Comparison of ENCODE assay signal across 11 mouse cellular contexts in genomic region chr2:75879791-75880190, GRCm38 (mm10). TPM values are rescaled to one million over a fixed set of nuclear protein-coding genes. Genes with fewer than 3 reads are reported as not detected.
A peak's percentile ranks its signal among the peaks of the same experiment; 100 is the strongest.
DNase-seq lines count a peak whose midpoint lies in the region; ATAC-seq and TF ChIP-seq lines count a peak whose summit lies in the region.
"Had no signal": no experiment of that assay in that cellular context is flagged by ENCODE, and none has a peak within 500 bp of the region (broad histone marks: within the 10 kb centered on the region; RNA-seq: fewer than 3 reads in every experiment).

No protein-coding gene starts in this region.

- H3K27me3 ChIP-seq in hindbrain, postnatal 0 days (ENCODE audit: insufficient read depth, low read length) = no peaks in the 10 kb centered on the region
- no peaks in the 10 kb centered on the region for H3K27me3 ChIP-seq in hindbrain, embryonic 10.5 days (ENCODE audit: insufficient read depth, poor library complexity, severe bottlenecking)
- H3K27me3 ChIP-seq: limb, embryonic 15.5 days had no signal

- WGBS in hindbrain, postnatal 0 days = 51% methylated on average over 3 of the region's 3 CpGs
- 63% methylated on average over 3 of the region's 3 CpGs for WGBS in hindbrain, embryonic 10.5 days

- no peaks in the 10 kb centered on the region for H3K4me1 ChIP-seq in hindbrain, postnatal 0 days (ENCODE audit: insufficient read depth, low read length)
- H3K4me1 ChIP-seq in hindbrain, embryonic 10.5 days (replicated peaks) = no peaks in the 10 kb centered on the region
- H3K4me1 ChIP-seq: limb, embryonic 15.5 days had no signal

- no peak overlapping the region for H3K4me3 ChIP-seq in hindbrain, postnatal 0 days (ENCODE audit: low read length)
- H3K4me3 ChIP-seq in hindbrain, embryonic 10.5 days = no peak overlapping the region
- H3K4me3 ChIP-seq: limb, embryonic 15.5 days had no signal

- no peaks in the 10 kb centered on the region for H3K9me3 ChIP-seq in hindbrain, postnatal 0 days (ENCODE audit: low read length)
- no peaks in the 10 kb centered on the region for H3K9me3 ChIP-seq in hindbrain, embryonic 10.5 days
- H3K9me3 ChIP-seq: limb, embryonic 15.5 days had no signal

- no peak for ATAC-seq in hindbrain, postnatal 0 days
- ATAC-seq: forebrain, embryonic 16.5 days had no signal

- peak; percentile 72 for TF ChIP-seq CTCF in hindbrain, postnatal 0 days (IDR thresholded peaks at IDR 0.05; ENCODE audit: low read depth)

- DNase-seq in adrenal gland, postnatal 10 days = peak; percentile 21
- no peak for DNase-seq in adrenal gland, postnatal 4 days (ENCODE audit: low spot score in 2 of 2)
- peak; percentile 68 for DNase-seq in hindbrain, postnatal 0 days (ENCODE audit: low spot score)
- DNase-seq in hindbrain, embryonic 10.5 days (ENCODE audit: low spot score) = no peak
- peak; percentile 15 for DNase-seq in right cerebral cortex, adult 18-20 months
- DNase-seq in right cerebral cortex, postnatal 14 days = no peak
- peak; percentile 9 for DNase-seq in telencephalon, adult 2 months (ENCODE audit: low read depth, low spot score)
- DNase-seq in urinary bladder, adult 2 months (ENCODE audit: low spot score) = no peak
- DNase-seq: spleen, adult 18-20 months had no signal

- H3K36me3 ChIP-seq in hindbrain, postnatal 0 days (ENCODE audit: insufficient read depth, low read length) = 0 out of 2 replicates have a peak, but pooled peaks cover 4% of the 10 kb centered on the region
- peaks cover 26% of the 10 kb centered on the region for H3K36me3 ChIP-seq in hindbrain, embryonic 10.5 days
- H3K36me3 ChIP-seq: limb, embryonic 15.5 days had no signal

- no peak overlapping the region for H3K9ac ChIP-seq in hindbrain, postnatal 0 days (replicated peaks; ENCODE audit: low read length)
- H3K9ac ChIP-seq: limb, embryonic 15.5 days had no signal

- H3K27ac ChIP-seq in hindbrain, postnatal 0 days = no peak overlapping the region
- no peak overlapping the region for H3K27ac ChIP-seq in hindbrain, embryonic 10.5 days
- H3K27ac ChIP-seq: limb, embryonic 15.5 days had no signal

- no peak overlapping the region for H3K4me2 ChIP-seq in hindbrain, postnatal 0 days (ENCODE audit: low read depth, low read length)
- H3K4me2 ChIP-seq: limb, embryonic 15.5 days had no signal

RNA-seq across cellular contexts. Expression of gene Agps, which starts 47.8 kb away (rescaled TPM):
- 10 to 100 TPM; 32.4 to 42.0 TPM for total RNA-seq in adrenal gland, postnatal 10 days (2021)
- 10 to 100 TPM; 39.0 to 52.5 TPM for total RNA-seq in adrenal gland, postnatal 4 days (2021)
- total RNA-seq in hindbrain, postnatal 0 days (2014; rRNA removed) = 32.7 and 40.0 TPM in 2 replicates
- 17.1 and 17.8 TPM in 2 replicates for polyA plus RNA-seq in hindbrain, postnatal 0 days (2015; fragmentation: Nextera tagmentation; extraction: Ambion mirVana)
- 38.1 and 50.1 TPM in 2 replicates for polyA plus RNA-seq in hindbrain, embryonic 10.5 days (2016; fragmentation: Nextera tagmentation; extraction: Ambion mirVana)
- polyA plus RNA-seq in urinary bladder, adult 2 months (2012; rRNA removed) = 9.1 and 9.3 TPM in 2 replicates

RNA-seq across cellular contexts. Expression of gene Ttc30b, which starts 58.6 kb away (rescaled TPM):
- total RNA-seq in adrenal gland, postnatal 10 days (2021) = 10 to 100 TPM; 13.4 to 18.9 TPM
- total RNA-seq in adrenal gland, postnatal 4 days (2021) = 10 to 100 TPM; 20.2 to 21.0 TPM
- total RNA-seq in hindbrain, postnatal 0 days (2014; rRNA removed) = 30.9 and 33.9 TPM in 2 replicates
- polyA plus RNA-seq in hindbrain, postnatal 0 days (2015; fragmentation: Nextera tagmentation; extraction: Ambion mirVana) = 16.3 and 19.2 TPM in 2 replicates
- 6.4 and 10.0 TPM in 2 replicates for polyA plus RNA-seq in hindbrain, embryonic 10.5 days (2016; fragmentation: Nextera tagmentation; extraction: Ambion mirVana)
- polyA plus RNA-seq in urinary bladder, adult 2 months (2012; rRNA removed) = 9.6 and 11.3 TPM in 2 replicates

Comparison
In these comparisons a context has a peak if more than half of its experiments do, and no peak if none do; other contexts are left out.
1. DNase-seq: peak in adrenal gland, postnatal 10 days (single experiment), hindbrain, postnatal 0 days (single experiment), right cerebral cortex, adult 18-20 months (single experiment) and telencephalon, adult 2 months (single experiment); none in adrenal gland, postnatal 4 days (0 of 2), hindbrain, embryonic 10.5 days (single experiment), right cerebral cortex, postnatal 14 days (single experiment) and urinary bladder, adult 2 months (single experiment).